Mouse (Mus musculus): ENCODE results near the gene Ccdc134. TPM values are rescaled to one million over a fixed set of nuclear protein-coding genes. Genes with fewer than 3 reads are reported as not detected.

Ccdc134 gene
- total and polyA plus RNA-seq, 3 experiments, result 17.5 to 19.7 TPM; not detected in 1

DNA sequence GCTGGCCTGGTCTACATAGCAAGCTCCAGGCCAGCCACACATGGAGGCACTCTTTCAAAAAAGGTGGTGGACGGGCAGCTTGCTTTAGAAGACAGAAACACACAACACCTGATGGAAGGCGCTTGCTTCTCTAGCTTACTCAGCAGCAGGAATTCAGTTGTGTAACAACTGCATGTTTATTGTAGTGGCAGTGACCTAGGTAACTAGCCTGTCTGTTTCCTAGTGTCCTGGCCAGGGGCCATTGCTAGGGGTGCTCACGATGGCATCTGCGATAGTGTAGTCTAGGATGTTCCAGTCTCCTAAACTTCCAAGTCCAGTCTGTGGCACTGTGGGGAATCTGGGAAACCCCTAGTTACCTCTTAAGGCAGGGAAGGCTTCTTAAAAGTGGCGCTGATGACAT is 16.4 kb downstream of the Ccdc134 start:
- Histone ChIP-seq H3K4me3 (ENCODE audit: control insufficient read depth in 1 of 2, insufficient read depth in 1 of 2, low read depth in 2 of 2, low read length in 2 of 2) (no peak overlapping the region), H3K27me3 (ENCODE audit: control insufficient read depth in 1 of 2, insufficient read depth in 2 of 2, low read length in 2 of 2) (no peaks in the 10 kb centered on the region), H3K9ac (ENCODE audit: control insufficient read depth, low read depth, low read length, poor library complexity, severe bottlenecking) (no peak overlapping the region), H3K79me2 (ENCODE audit: control insufficient read depth, insufficient read depth, low read length, poor library complexity) (peaks cover 15% of the 10 kb centered on the region), H3K36me3 (ENCODE audit: control insufficient read depth in 1 of 2, insufficient read depth in 2 of 2, low read length in 2 of 2) (peaks cover 0 to 24% of the 10 kb centered on the region in 2 experiments; a peak in 2 of 4 replicates), H3K4me1 (ENCODE audit: control insufficient read depth in 1 of 2, insufficient read depth in 2 of 2, low read length in 2 of 2) (peaks cover 0 to 23% of the 10 kb centered on the region in 2 experiments; a peak in 2 of 4 replicates), H3K9me3 (replicated peaks; ENCODE audit: insufficient read depth, low read length) (no peaks in the 10 kb centered on the region), H3K27ac (ENCODE audit: control insufficient read depth, low read depth, low read length) (no peak overlapping the region)
- TF ChIP-seq GATA1 (IDR thresholded peaks at IDR 0.05; ENCODE audit: low read depth, low read length) (no peak), MYB (IDR thresholded peaks at IDR 0.05; ENCODE audit: low read depth, low read length) (no peak), RCOR1 (IDR thresholded peaks at IDR 0.05; ENCODE audit: low read depth, low read length) (no peak), MYC (IDR thresholded peaks at IDR 0.05; ENCODE audit: low read depth, low read length) (no peak), TBP (IDR thresholded peaks at IDR 0.05; ENCODE audit: low read depth, low read length) (no peak), TAL1 (IDR thresholded peaks at IDR 0.05; ENCODE audit: low read length) (no peak), CTCF (IDR thresholded peaks at IDR 0.05 in 2 of 3, conservative IDR thresholded peaks at IDR 0.05 in 1 of 3; ENCODE audit: control insufficient read depth in 1 of 3, insufficient read depth in 1 of 3, low read depth in 2 of 3, low read length in 3 of 3, poor library complexity in 1 of 3, severe bottlenecking in 1 of 3) (no peak), E2F4 (IDR thresholded peaks at IDR 0.05; ENCODE audit: borderline replicate concordance, low read depth, low read length) (no peak), KAT2A (conservative IDR thresholded peaks at IDR 0.05; ENCODE audit: low read depth, low read length) (no peak), MEF2A (IDR thresholded peaks at IDR 0.05; ENCODE audit: extremely low read depth, insufficient replicate concordance, low read depth, low read length, poor library complexity, severe bottlenecking) (no peak), ELF1 (IDR thresholded peaks at IDR 0.05; ENCODE audit: low read depth, low read length) (no peak)
- no peak for DNase-seq (ENCODE audit: low read depth, low spot score)

DNA sequence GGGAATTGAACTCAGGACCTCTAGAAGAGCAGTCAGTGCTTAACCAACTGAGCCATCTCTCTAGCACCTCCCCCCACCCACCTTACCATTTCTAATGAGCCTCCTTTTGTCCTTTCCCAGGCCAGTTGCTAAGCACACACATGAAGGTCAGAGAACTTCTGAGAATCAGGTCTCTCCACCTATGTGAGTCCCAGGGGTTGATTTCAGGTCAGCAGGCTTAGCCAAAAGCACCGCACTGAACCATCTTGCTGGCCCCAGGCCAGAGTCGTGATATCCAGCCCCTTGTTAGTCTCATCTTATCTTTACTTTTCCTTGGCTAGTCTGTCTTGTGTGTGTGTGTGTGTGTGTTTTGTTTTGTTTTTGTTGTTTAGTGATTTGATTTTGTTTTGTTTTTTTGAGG is 17.7 kb downstream of the Ccdc134 start:
- Histone ChIP-seq H3K4me1 (ENCODE audit: control insufficient read depth in 1 of 2, insufficient read depth in 2 of 2, low read length in 2 of 2) (peaks cover 0 to 27% of the 10 kb centered on the region in 2 experiments; a peak in 3 of 4 replicates), H3K27me3 (ENCODE audit: control insufficient read depth in 1 of 2, insufficient read depth in 2 of 2, low read length in 2 of 2) (no peaks in the 10 kb centered on the region), H3K36me3 (ENCODE audit: control insufficient read depth in 1 of 2, insufficient read depth in 2 of 2, low read length in 2 of 2) (peaks cover 0 to 28% of the 10 kb centered on the region in 2 experiments; a peak in 2 of 4 replicates), H3K27ac (ENCODE audit: control insufficient read depth, low read depth, low read length) (peak overlapping the region; percentile 81), H3K9ac (ENCODE audit: control insufficient read depth, low read depth, low read length, poor library complexity, severe bottlenecking) (no peak overlapping the region), H3K79me2 (ENCODE audit: control insufficient read depth, insufficient read depth, low read length, poor library complexity) (peaks cover 23% of the 10 kb centered on the region), H3K4me3 (ENCODE audit: control insufficient read depth in 1 of 2, insufficient read depth in 1 of 2, low read depth in 2 of 2, low read length in 2 of 2) (no peak overlapping the region), H3K9me3 (replicated peaks; ENCODE audit: insufficient read depth, low read length) (no peaks in the 10 kb centered on the region)
- TF ChIP-seq UBTF (IDR thresholded peaks at IDR 0.05; ENCODE audit: borderline replicate concordance, insufficient read depth, low read depth, low read length), result no peak
- TF ChIP-seq SMC3 (IDR thresholded peaks at IDR 0.05; ENCODE audit: low read depth, low read length), result no peak
- no peak for TF ChIP-seq ZKSCAN1 (IDR thresholded peaks at IDR 0.05; ENCODE audit: low read depth, low read length)
- no peak for TF ChIP-seq MAFK (IDR thresholded peaks at IDR 0.05; ENCODE audit: borderline replicate concordance, low read depth, low read length)
- TF ChIP-seq POLR2AphosphoS2 (IDR thresholded peaks at IDR 0.05; ENCODE audit: low read length), result no peak
- TF ChIP-seq BHLHE40 (IDR thresholded peaks at IDR 0.05; ENCODE audit: borderline replicate concordance, low read depth, low read length), result no peak; the same call in 1 of the 2 replicates
- TF ChIP-seq MXI1 (IDR thresholded peaks at IDR 0.05; ENCODE audit: low read depth, low read length), result no peak
- TF ChIP-seq TCF12 (IDR thresholded peaks at IDR 0.05; ENCODE audit: low read depth, low read length), result 0 out of 2 replicates have a peak, but pooled peaks have one; percentile 28
- peak; percentile 58 for TF ChIP-seq ETS1 (IDR thresholded peaks at IDR 0.05; ENCODE audit: low read depth, low read length)
- TF ChIP-seq CHD2 (IDR thresholded peaks at IDR 0.05; ENCODE audit: low read length), result no peak
- no peak for TF ChIP-seq ZC3H11A (IDR thresholded peaks at IDR 0.05; ENCODE audit: low read depth, low read length)
- peak; percentile 76 for TF ChIP-seq RCOR1 (IDR thresholded peaks at IDR 0.05; ENCODE audit: low read depth, low read length)
- TF ChIP-seq TAL1 (IDR thresholded peaks at IDR 0.05; ENCODE audit: low read length), result no peak
- TF ChIP-seq GATA1 (IDR thresholded peaks at IDR 0.05; ENCODE audit: low read depth, low read length), result 0 out of 2 replicates have a peak, but pooled peaks have one; percentile 64
- TF ChIP-seq USF1 (IDR thresholded peaks at IDR 0.05; ENCODE audit: low read depth, low read length), result no peak
- TF ChIP-seq JUND (IDR thresholded peaks at IDR 0.05; ENCODE audit: low read depth, low read length), result no peak
- no peak for TF ChIP-seq CHD1 (IDR thresholded peaks at IDR 0.05; ENCODE audit: low read depth, low read length)
- no peak for TF ChIP-seq NELFE (IDR thresholded peaks at IDR 0.05; ENCODE audit: low read depth, low read length)
- TF ChIP-seq MEF2A (IDR thresholded peaks at IDR 0.05; ENCODE audit: extremely low read depth, insufficient replicate concordance, low read depth, low read length, poor library complexity, severe bottlenecking), result no peak
- TF ChIP-seq EP300 (IDR thresholded peaks at IDR 0.05; ENCODE audit: low read depth in 1 of 2, low read length in 2 of 2), result 0 out of 4 replicates have a peak, but pooled peaks of 1 of the 2 experiments have one; percentile 29
- peak; percentile 74 for DNase-seq (ENCODE audit: low read depth, low spot score)
